Mouse (Mus musculus) layer of hippocampus, adult 8-10 months (tissue): ENCODE results near the gene Rhd. TPM values are rescaled to one million over a fixed set of nuclear protein-coding genes. Genes with fewer than 3 reads are reported as not detected.

Source experiments
- DNase-seq, 2 experiments: peaks; one replicate each; pipeline ENCODE4 v3.0.0; 2022; ENCODE audit warnings: low spot score in 2 of 2
- total RNA-seq, 4 experiments: library from RNA; stranded (reverse); gene quantifications; 2 replicates each; pipeline ENCODE4 v1.2.4; 2022

Gene Rhd
- total RNA-seq, 4 experiments from 2014 or later, result not detected

DNA sequence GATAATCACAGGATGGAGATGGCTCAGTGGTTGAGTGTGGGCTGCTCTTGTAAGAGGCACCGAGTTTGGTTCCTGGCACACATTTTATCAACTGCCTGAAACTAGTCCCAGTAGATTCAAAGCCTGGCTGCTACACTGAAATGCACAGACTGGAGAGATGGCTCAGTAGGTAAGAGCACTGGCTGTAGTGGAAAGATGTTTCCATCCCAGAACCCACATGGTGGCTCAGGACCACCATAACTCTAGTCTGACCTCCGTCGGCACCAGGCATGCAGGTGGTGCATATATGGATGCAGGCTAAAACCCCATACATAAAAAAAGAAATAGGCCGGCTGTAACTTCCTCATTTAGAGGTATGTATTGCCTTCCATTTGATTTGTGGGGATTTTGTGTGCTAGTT lies 65.2 kb downstream of the Rhd start:
- DNase-seq, result no peak

GRCm38 (mm10) chr4:134930190-134930589 lies 65.9 kb downstream of the Rhd start:
- DNase-seq, result no peak

GRCm38 (mm10) chr4:134930684-134931481 lies 66.5 kb downstream of the Rhd start, which contains the start of gene Syf2:
Gene Syf2, plus strand, starts transcription at chr4:134930898.
- DNase-seq, result peak; percentile 94 to 95

DNA sequence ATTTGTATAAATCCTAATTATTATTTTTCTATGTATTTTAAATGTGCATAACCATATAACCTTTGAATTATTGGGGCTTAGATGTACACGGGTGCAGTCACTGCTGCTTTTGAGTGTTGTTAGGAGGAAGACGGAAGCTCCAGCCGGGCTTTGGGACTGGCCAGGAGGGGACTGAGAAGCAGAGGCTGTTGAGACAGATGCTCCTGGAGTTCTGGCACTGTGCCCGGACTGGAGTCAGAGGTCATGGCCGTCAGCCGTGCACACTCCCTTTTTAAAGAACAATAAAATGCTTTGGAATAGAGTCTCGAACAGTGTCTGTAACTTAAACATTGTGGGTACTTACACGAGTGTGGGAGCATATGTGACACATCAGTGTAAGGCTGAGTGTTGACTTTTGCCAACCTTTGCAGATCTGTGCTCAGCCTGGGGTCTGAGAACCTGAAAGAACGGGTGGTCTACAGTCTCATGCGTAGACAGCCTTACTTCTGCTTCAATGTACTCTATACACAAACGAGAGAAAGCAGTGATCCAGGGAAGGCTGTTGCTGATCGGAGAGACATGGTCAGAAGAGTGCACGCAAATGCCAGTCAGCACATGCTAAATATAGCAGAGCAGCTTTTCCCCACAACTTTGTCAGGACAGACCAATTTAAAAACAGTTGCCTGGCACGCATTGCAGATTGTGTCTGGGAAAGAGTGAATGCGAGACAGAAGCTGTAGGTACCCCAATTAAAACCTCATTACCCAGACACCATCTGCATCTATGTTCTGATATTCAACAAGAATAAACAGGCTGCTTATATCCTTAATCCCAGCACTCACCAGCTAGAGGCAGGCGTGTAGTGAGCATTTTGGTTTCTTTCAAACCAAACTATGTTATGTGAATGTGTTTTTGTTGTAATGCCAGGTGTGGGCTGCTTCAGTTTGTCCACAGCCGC lies 73.2 kb downstream of the Rhd start:
- no peak for DNase-seq

GRCm38 (mm10) chr4:134939900-134940299 lies 75.6 kb downstream of the Rhd start:
- no peak for DNase-seq

DNA sequence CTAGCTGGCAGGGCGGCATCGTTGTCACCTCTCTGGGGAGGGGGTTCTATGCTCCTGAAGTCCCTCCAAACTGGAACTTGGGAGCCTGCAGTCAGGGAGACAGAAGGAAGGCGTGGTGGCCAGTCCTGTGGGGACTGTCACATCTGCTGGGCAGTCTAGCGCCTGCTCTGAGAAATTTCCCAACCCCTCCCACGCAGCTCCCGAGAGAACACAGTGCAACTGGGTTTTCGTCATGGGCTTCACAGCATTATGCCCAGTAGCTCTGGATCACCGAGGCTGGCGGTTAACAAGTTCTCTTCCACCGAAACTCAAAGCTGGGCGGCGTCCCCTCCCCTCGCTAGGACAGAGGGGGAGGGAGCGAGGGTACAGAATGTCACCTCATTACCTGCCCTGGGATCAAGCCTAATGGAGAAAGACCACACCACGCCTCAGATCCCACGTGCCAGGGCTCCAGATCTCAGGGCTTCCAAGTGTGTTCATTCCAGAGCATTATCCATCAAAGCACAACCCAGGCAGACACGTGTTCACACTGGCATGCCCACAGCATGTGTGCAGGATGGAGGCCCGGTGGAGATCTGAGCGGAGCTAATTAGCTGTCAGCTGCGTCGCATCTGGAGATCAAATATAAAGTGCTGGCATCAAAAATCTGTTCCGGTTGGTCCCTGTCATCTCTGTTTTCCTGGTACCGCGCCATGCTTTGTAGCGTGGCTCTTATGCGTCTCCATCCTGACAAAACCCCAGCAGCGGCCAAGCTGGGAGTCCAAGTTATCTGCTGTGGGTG lies 79.6 kb downstream of the Rhd start:
- no peak for DNase-seq

Other genes starting within 250 kb of the Rhd start
- gene Man1c1, start 160.2 kb upstream of the Rhd start, total RNA-seq, result 10 to 100 TPM; 24.6 to 31.4 (median 28.1) TPM
- 1 to 10 TPM; 1.9 to 4.8 (median 3.0) TPM for gene Ldlrap1, start 96.5 kb upstream of the Rhd start, total RNA-seq
- gene Maco1, start 11.2 kb upstream of the Rhd start, total RNA-seq, result 10 to 100 TPM; 44.4 to 47.8 (median 46.7) TPM
- 100 to 1,000 TPM; 113 to 123 (median 116) TPM for gene Tmem50a, start 50.5 kb downstream of the Rhd start, total RNA-seq
- 100 to 1,000 TPM; 246 to 317 (median 274) TPM for gene Rsrp1, start 59.1 kb downstream of the Rhd start, total RNA-seq
- 10 to 100 TPM; 45.5 to 65.0 (median 51.9) TPM for gene Syf2, start 66.4 kb downstream of the Rhd start, total RNA-seq